Mouse (Mus musculus) thymus, postnatal 4 days (tissue): Measurements from ENCODE around the gene Oaf.

Experiments
- DNase-seq: peaks from one replicate; pipeline ENCODE4 v3.0.0; 2021

Gene Oaf

GRCm38 (mm10) chr9:43221643-43222428 is 17.9 kb downstream of the Oaf start:
- DNase-seq, result peak; percentile 88

GRCm38 (mm10) chr9:43210771-43211450 is 28.8 kb downstream of the Oaf start:
- DNase-seq, result peak; percentile 55

GRCm38 (mm10) chr9:43210190-43210682 is 29.5 kb downstream of the Oaf start, which contains the start of gene Pou2f3:
Gene Pou2f3, minus strand, starts transcription at chr9:43210369.
- DNase-seq, result no peak

- DNase-seq, result no peak
Measured at GRCm38 (mm10) chr9:43206022-43206390, 33.7 kb downstream of the Oaf start.

GRCm38 (mm10) chr9:43205343-43206021 is 34.2 kb downstream of the Oaf start:
- DNase-seq, result peak; percentile 18

- DNase-seq, result no peak
Measured at GRCm38 (mm10) chr9:43200212-43200611, 39.5 kb downstream of the Oaf start.

GRCm38 (mm10) chr9:43194001-43194400 is 45.7 kb downstream of the Oaf start:
- DNase-seq, result no peak

GRCm38 (mm10) chr9:43191561-43191960 is 48.1 kb downstream of the Oaf start:
- no peak for DNase-seq

- DNase-seq, result no peak
Measured at GRCm38 (mm10) chr9:43189021-43189356, 50.7 kb downstream of the Oaf start.

- no peak for DNase-seq
Measured at GRCm38 (mm10) chr9:43188309-43189020, 51.2 kb downstream of the Oaf start.

GRCm38 (mm10) chr9:43179614-43180013 is 60.1 kb downstream of the Oaf start:
- no peak for DNase-seq

GRCm38 (mm10) chr9:43178172-43178571 is 61.5 kb downstream of the Oaf start:
- DNase-seq, result no peak
